Mouse (Mus musculus) WW6 (cell line): Measurements from ENCODE around the gene Rasal1.

ENCODE experiments used
- DNase-seq: peaks from one replicate; pipeline ENCODE4 v3.0.0-alpha.2; 2013; ENCODE audit warnings: low read depth, low spot score

Gene Rasal1

DNA sequence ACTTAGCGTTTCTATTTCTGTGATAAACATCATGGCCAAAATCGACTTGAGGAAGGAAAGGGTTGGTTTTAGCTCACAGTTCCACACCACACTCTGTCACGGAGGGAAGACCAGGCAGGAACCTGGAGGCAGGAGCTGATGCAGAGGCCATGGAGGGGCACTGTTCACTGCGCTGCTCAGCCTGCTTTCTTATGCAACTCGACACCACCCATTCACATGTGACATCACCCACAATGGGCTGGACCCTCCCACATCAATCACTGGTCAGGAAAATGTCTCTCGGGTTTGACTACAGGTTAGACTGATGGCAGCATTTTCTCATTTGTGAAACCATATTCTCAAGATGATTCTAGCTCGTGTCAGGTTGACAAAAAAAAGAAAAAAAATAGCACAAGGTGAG is 72.4 kb downstream of the Rasal1 start:
- DNase-seq, result no peak

DNA sequence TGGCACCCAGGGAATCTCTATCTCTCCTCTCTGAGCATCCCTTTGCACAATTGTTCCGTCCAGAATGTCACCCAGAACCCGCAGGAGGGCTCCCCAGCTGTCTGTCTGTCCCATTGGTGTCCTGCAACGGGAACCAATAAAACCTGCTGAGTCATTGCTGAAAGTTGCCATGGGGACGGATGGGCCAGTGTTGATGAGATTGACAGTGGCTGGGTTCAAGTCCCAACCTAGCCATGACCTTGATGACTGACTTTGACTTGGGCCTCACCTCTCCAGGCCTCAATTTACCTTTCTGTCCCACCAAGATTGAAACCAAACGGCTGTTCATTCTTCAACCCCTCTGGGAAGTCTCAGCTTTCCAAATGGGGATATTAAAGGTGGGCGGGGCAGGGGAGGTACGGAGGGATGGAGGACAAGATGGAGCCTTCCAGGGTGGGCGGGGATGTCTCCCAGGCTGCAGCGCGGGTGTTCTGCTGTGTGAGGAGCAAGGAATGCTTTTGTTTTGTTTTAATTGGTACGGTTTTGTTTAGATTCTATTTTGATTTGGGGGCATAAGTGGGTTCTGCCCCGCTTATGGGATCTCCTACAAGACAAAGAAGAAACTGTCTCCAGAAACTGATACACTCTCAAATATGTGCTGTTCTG is 77.3 kb downstream of the Rasal1 start:
- no peak for DNase-seq
